Comparison of ENCODE assay signal across 9 mouse cellular contexts in the genomic region with DNA sequence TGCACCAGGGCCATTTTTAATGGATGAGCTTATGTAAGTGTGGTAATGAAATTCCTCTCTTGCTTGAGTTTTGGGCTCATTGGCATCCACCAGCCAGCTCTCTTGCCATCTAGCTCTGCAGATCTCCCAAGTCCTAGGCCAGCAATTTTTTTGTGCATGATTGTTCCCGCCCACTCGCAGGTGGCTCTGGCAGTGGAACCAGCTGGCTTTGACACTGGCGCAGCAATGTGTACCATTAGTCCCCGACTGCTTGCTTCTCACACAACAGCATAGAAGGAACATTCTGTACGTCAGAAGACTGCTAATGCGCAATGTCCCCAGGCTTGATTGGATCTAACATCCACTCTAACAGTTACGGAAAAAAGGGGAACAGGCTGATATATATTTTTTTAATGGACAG.
A peak's percentile ranks its signal among the peaks of the same experiment; 100 is the strongest.
DNase-seq lines count a peak whose midpoint lies in the region.
"Had no signal": no experiment of that assay in that cellular context is flagged by ENCODE, and none has a peak within 500 bp of the region (broad histone marks: within the 10 kb centered on the region; RNA-seq: fewer than 3 reads in every experiment).

No protein-coding gene starts in this region.

- peak; percentile 96 for DNase-seq in brain, adult 2 months (ENCODE audit: low read depth, low spot score)
- DNase-seq in cerebellum, adult 9-10 months, result peak; percentile 82
- peak; percentile 90 for DNase-seq in layer of hippocampus, adult 9-10 months (ENCODE audit: low spot score)
- DNase-seq in right cerebral cortex, postnatal 14 days, result peak; percentile 38
- no peak for DNase-seq in embryo, embryonic 9.5 days (ENCODE audit: extremely low spot score)
- DNase-seq in neural tube, embryonic 10.5 days (ENCODE audit: extremely low spot score, low spot score), result no peak
- no peak for DNase-seq in retina, embryonic 14.5 days (ENCODE audit: low spot score)
- DNase-seq: gastrocnemius, postnatal 36 days; kidney, adult 8-10 months had no signal

Comparison
In these comparisons a context has a peak if more than half of its experiments do, and no peak if none do; other contexts are left out.
1. DNase-seq: peak in brain, adult 2 months (single experiment), cerebellum, adult 9-10 months (single experiment), layer of hippocampus, adult 9-10 months (single experiment) and right cerebral cortex, postnatal 14 days (single experiment); none in embryo, embryonic 9.5 days (single experiment), neural tube, embryonic 10.5 days (single experiment) and retina, embryonic 14.5 days (single experiment).